Mouse (Mus musculus) adrenal gland (tissue): ENCODE data around the gene Nktr.

Experiments
- intact Hi-C: fragments of 180-260 bp; cut with DNase I; formaldehyde crosslinking; loops from one replicate; pipeline ENCODE4 v1.15.1; 2025

The Nktr gene

GRCm38 (mm10) chr9:121802747-121803146 lies 83.8 kb downstream of the Nktr start:
- intact Hi-C loops: no loop called here
